Mouse (Mus musculus): ENCODE measurements around the gene Zfp414. TPM values are rescaled to one million over a fixed set of nuclear protein-coding genes. Genes with fewer than 3 reads are reported as not detected.

Zfp414 gene
- polyA plus RNA-seq, 1 experiment from 2014 or later, result 25.8 TPM

DNA sequence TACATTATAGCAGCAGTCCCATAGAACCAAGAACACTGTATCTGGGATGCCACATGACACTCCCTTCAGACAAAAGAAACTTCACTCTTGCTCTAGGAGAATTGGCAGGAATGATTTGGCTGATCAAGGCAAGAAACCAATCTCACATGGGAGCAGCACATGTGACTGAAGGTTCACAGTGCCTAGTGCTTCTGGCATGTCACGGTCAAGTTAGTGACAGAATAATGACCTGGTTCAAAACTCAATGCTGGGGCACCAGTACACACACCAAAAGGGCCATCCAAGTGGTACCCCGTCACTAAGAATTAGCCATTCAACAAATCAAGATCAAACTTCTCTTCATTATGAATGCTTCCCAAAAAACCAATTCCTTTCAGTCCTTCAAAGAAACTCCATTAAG lies 47.2 kb downstream of the Zfp414 start:
- whole genome bisulfite sequencing, result 93% methylated on average over 2 of the region's 2 CpGs
- Histone ChIP-seq H3K27me3 (ENCODE audit: control insufficient read depth, insufficient read depth, low read length) (no peaks in the 10 kb centered on the region), H3K36me3 (ENCODE audit: control insufficient read depth, insufficient read depth) (peaks cover 14% of the 10 kb centered on the region), H3K4me2 (ENCODE audit: low read depth, low read length) (no peak overlapping the region), H3K4me1 (ENCODE audit: control insufficient read depth, insufficient read depth, low read length) (peaks cover 25% of the 10 kb centered on the region), H3K27ac (ENCODE audit: low read length) (no peak overlapping the region), H3K9me3 (replicated peaks; ENCODE audit: control insufficient read depth, low read length) (no peaks in the 10 kb centered on the region), H3K9ac (ENCODE audit: low read length) (no peak overlapping the region), H3K4me3 (ENCODE audit: low read length) (no peak overlapping the region)
- ATAC-seq (replicated peaks; ENCODE audit: extremely low read depth, insufficient read depth, low FRiP score), result no peak

DNA sequence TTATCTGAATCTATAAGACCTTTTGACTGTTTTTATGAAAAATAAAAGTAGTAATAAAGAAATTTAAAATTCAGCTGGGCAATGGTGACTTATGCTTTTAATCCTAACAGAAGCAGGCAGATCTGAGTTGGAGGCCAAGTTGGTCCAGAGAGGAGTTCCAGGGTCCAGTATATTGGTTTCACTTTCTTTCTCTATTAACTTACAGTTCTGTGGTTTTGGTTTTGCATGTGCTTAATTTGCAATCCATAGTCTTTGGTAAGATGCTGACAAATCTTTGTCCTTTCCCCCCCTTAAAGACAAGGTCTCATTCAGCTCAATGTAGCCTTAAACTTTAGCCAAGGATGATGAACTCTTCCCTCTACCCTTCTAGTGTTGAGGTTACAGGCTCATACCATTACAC lies 49.9 kb downstream of the Zfp414 start:
- Histone ChIP-seq H3K9ac (ENCODE audit: low read length) (no peak overlapping the region), H3K4me1 (ENCODE audit: control insufficient read depth, insufficient read depth, low read length) (peaks cover 43% of the 10 kb centered on the region), H3K4me3 (ENCODE audit: low read length) (no peak overlapping the region), H3K4me2 (ENCODE audit: low read depth, low read length) (no peak overlapping the region), H3K36me3 (ENCODE audit: control insufficient read depth, insufficient read depth) (peaks cover 14% of the 10 kb centered on the region), H3K27me3 (ENCODE audit: control insufficient read depth, insufficient read depth, low read length) (no peaks in the 10 kb centered on the region), H3K27ac (ENCODE audit: low read length) (no peak overlapping the region), H3K9me3 (replicated peaks; ENCODE audit: control insufficient read depth, low read length) (no peaks in the 10 kb centered on the region)
- ATAC-seq (replicated peaks; ENCODE audit: extremely low read depth, insufficient read depth, low FRiP score), result no peak

Other genes starting within 250 kb of the Zfp414 start
- gene Zfp101, start 234.4 kb upstream of the Zfp414 start, polyA plus RNA-seq (2015; fragmentation: Nextera tagmentation; extraction: Ambion mirVana), result 6.7 and 7.9 TPM in 2 replicates
- gene Actl9, start 196.2 kb upstream of the Zfp414 start, polyA plus RNA-seq (2015; fragmentation: Nextera tagmentation; extraction: Ambion mirVana), result not detected in 2 replicates
- gene Adamts10, start 104.9 kb upstream of the Zfp414 start, polyA plus RNA-seq (2015; fragmentation: Nextera tagmentation; extraction: Ambion mirVana), result 31.5 and 43.8 TPM in 2 replicates
- gene Myo1f, start 73.4 kb upstream of the Zfp414 start, polyA plus RNA-seq (2015; fragmentation: Nextera tagmentation; extraction: Ambion mirVana), result 2.8 and 3.8 TPM in 2 replicates
- gene Pram1, start 9.0 kb downstream of the Zfp414 start, polyA plus RNA-seq (2015; fragmentation: Nextera tagmentation; extraction: Ambion mirVana), result 0.41 and 0.49 TPM in 2 replicates
- gene Hnrnpm, start 57.8 kb downstream of the Zfp414 start, polyA plus RNA-seq (2015; fragmentation: Nextera tagmentation; extraction: Ambion mirVana), result 192 and 225 TPM in 2 replicates
- 96.0 and 100 TPM in 2 replicates for gene March2, start 89.6 kb downstream of the Zfp414 start, polyA plus RNA-seq (2015; fragmentation: Nextera tagmentation; extraction: Ambion mirVana)
- gene Rab11b, start 131.4 kb downstream of the Zfp414 start, polyA plus RNA-seq (2015; fragmentation: Nextera tagmentation; extraction: Ambion mirVana), result 278 and 304 TPM in 2 replicates
- gene Angptl4, start 152.7 kb downstream of the Zfp414 start, polyA plus RNA-seq (2015; fragmentation: Nextera tagmentation; extraction: Ambion mirVana), result 16.4 and 20.5 TPM in 2 replicates
- 48.5 and 58.7 TPM in 2 replicates for gene Kank3, start 181.4 kb downstream of the Zfp414 start, polyA plus RNA-seq (2015; fragmentation: Nextera tagmentation; extraction: Ambion mirVana)
- gene Rps28, start 195.5 kb downstream of the Zfp414 start, polyA plus RNA-seq (2015; fragmentation: Nextera tagmentation; extraction: Ambion mirVana), result 388 and 436 TPM in 2 replicates
- 535 and 549 TPM in 2 replicates for gene Ndufa7, start 195.5 kb downstream of the Zfp414 start, polyA plus RNA-seq (2015; fragmentation: Nextera tagmentation; extraction: Ambion mirVana)
- gene Cd320, start 214.0 kb downstream of the Zfp414 start, polyA plus RNA-seq (2015; fragmentation: Nextera tagmentation; extraction: Ambion mirVana), result 37.6 and 41.9 TPM in 2 replicates
- not detected in 2 replicates for gene Gm7029, start 244.7 kb downstream of the Zfp414 start, polyA plus RNA-seq (2015; fragmentation: Nextera tagmentation; extraction: Ambion mirVana)

Measured in heart, embryonic 16.5 days (tissue).